Mouse (Mus musculus) embryonic facial prominence, embryonic 10.5 days (tissue): ENCODE data around the gene Fbxl2. TPM values are rescaled to one million over a fixed set of nuclear protein-coding genes. Genes with fewer than 3 reads are reported as not detected.

Experiments used
- DNase-seq: peaks from one replicate; pipeline ENCODE4 v3.0.0-alpha.2; 2017; ENCODE audit warnings: low spot score
- H3K27ac ChIP-seq: fragments of 300-500 bp; sonication (generic); replicated peaks from 2 replicates; pipeline ENCODE4 v1.5.1; 2016; ENCODE audit warnings: mild to moderate bottlenecking
- H3K27me3 ChIP-seq: fragments of 300-500 bp; sonication (generic); replicated peaks from 2 replicates; pipeline ENCODE4 v1.6.1; 2016; ENCODE audit warnings: low read depth, mild to moderate bottlenecking; ENCODE audit not compliant: poor library complexity, severe bottlenecking
- H3K36me3 ChIP-seq: fragments of 300-500 bp; sonication (generic); replicated peaks from 2 replicates; pipeline ENCODE4 v1.6.1; 2016; ENCODE audit warnings: mild to moderate bottlenecking, moderate library complexity
- H3K4me1 ChIP-seq: fragments of 300-500 bp; sonication (generic); 2 replicates; pipeline ENCODE4 v1.6.1; 2016
- H3K4me3 ChIP-seq: fragments of 300-500 bp; sonication (generic); 2 replicates; pipeline ENCODE4 v1.5.1; 2016; ENCODE audit warnings: mild to moderate bottlenecking, moderate library complexity
- H3K9me3 ChIP-seq: fragments of 300-500 bp; sonication (generic); 2 replicates; pipeline ENCODE4 v1.6.1; 2016; ENCODE audit warnings: mild to moderate bottlenecking
- WGBS: fragments of 180-500 bp; shearing (Covaris S2); methylation state at CpG from one replicate; pipeline ENCODE4 v1.1.7; 2016; 5-methylcytosine and 5-hydroxymethylcytosine counted together
- polyA plus RNA-seq: library from polyadenylated mRNA; unstranded; fragments of >200 nt; fragmentation: Nextera tagmentation; extraction: Ambion mirVana; gene quantifications from 2 replicates; pipeline ENCODE4 v1.2.1, GENCODE M21; 2016

The Fbxl2 gene
- polyA plus RNA-seq, 1 experiment from 2014 or later, result 5.9 TPM

- H3K36me3 ChIP-seq, result peaks cover 100% of the 10 kb centered on the region
- 93% methylated on average over 8 of the region's 8 CpGs for WGBS
- no peak for DNase-seq
- no peaks in the 10 kb centered on the region for H3K4me1 ChIP-seq
- H3K4me3 ChIP-seq, result no peak overlapping the region
- no peaks in the 10 kb centered on the region for H3K27me3 ChIP-seq
- no peak overlapping the region for H3K27ac ChIP-seq
- H3K9me3 ChIP-seq, result peaks cover 2% of the 10 kb centered on the region; the same call in 1 of the 2 replicates
These were observed 81.6 kb downstream of the Fbxl2 start for GRCm38 (mm10) chr9:113964415-113964814.

DNA sequence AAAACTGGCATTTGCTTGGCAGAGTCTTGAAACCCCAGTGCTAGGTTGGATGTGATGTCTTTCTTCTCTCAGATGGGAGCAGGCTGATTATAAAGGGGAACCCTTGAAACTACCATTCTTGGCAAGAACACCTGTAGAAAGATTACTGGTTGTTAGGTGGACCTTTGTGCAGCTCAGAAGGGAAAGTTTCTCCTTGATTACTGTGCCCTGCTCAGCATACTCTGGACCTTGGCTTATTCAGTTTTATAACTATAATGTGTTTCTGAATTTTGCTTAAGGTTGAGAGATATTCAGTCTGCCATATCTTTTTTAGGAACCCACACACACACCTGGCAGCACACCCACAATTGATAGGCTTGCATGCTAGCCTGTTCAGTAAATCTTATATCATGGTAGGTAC is 82.3 kb downstream of the Fbxl2 start:
- peaks cover 100% of the 10 kb centered on the region for H3K36me3 ChIP-seq
- H3K27ac ChIP-seq, result no peak overlapping the region
- DNase-seq, result no peak
- no peaks in the 10 kb centered on the region for H3K4me1 ChIP-seq
- peaks cover 2% of the 10 kb centered on the region; the same call in 1 of the 2 replicates for H3K9me3 ChIP-seq
- H3K4me3 ChIP-seq, result no peak overlapping the region
- H3K27me3 ChIP-seq, result no peaks in the 10 kb centered on the region

GRCm38 (mm10) chr9:113957777-113958176 is 88.2 kb downstream of the Fbxl2 start:
- 97% methylated on average over 4 of the region's 4 CpGs for WGBS
- Histone ChIP-seq H3K27me3 (no peaks in the 10 kb centered on the region), H3K4me3 (no peak overlapping the region), H3K36me3 (peaks cover 88% of the 10 kb centered on the region), H3K27ac (no peak overlapping the region), H3K4me1 (no peaks in the 10 kb centered on the region), H3K9me3 (peaks cover under 1% of the 10 kb centered on the region; the same call in 1 of the 2 replicates)
- DNase-seq, result no peak

GRCm38 (mm10) chr9:113947216-113947615 is 98.8 kb downstream of the Fbxl2 start:
- H3K4me3 ChIP-seq, result no peak overlapping the region
- DNase-seq, result no peak
- no peaks in the 10 kb centered on the region for H3K27me3 ChIP-seq
- peaks cover 69% of the 10 kb centered on the region for H3K36me3 ChIP-seq
- WGBS, result 85% methylated on average over 1 of the region's 1 CpGs
- H3K27ac ChIP-seq, result no peak overlapping the region
- no peaks in the 10 kb centered on the region for H3K9me3 ChIP-seq
- H3K4me1 ChIP-seq, result no peaks in the 10 kb centered on the region

- Histone ChIP-seq H3K4me3 (no peak overlapping the region), H3K4me1 (no peaks in the 10 kb centered on the region), H3K9me3 (no peaks in the 10 kb centered on the region), H3K36me3 (peaks cover 39% of the 10 kb centered on the region), H3K27me3 (no peaks in the 10 kb centered on the region), H3K27ac (no peak overlapping the region)
- 94% methylated on average over 1 of the region's 1 CpGs for WGBS
- no peak for DNase-seq
These were observed 102.6 kb downstream of the Fbxl2 start for GRCm38 (mm10) chr9:113943372-113943771.

GRCm38 (mm10) chr9:113941103-113941805 is 104.7 kb downstream of the Fbxl2 start:
- Histone ChIP-seq H3K27me3 (no peaks in the 10 kb centered on the region), H3K4me1 (no peaks in the 10 kb centered on the region), H3K36me3 (peaks cover 20% of the 10 kb centered on the region), H3K27ac (no peak overlapping the region), H3K9me3 (no peaks in the 10 kb centered on the region), H3K4me3 (no peak overlapping the region)
- no peak for DNase-seq
- 93% methylated on average over 3 of the region's 3 CpGs for WGBS

DNA sequence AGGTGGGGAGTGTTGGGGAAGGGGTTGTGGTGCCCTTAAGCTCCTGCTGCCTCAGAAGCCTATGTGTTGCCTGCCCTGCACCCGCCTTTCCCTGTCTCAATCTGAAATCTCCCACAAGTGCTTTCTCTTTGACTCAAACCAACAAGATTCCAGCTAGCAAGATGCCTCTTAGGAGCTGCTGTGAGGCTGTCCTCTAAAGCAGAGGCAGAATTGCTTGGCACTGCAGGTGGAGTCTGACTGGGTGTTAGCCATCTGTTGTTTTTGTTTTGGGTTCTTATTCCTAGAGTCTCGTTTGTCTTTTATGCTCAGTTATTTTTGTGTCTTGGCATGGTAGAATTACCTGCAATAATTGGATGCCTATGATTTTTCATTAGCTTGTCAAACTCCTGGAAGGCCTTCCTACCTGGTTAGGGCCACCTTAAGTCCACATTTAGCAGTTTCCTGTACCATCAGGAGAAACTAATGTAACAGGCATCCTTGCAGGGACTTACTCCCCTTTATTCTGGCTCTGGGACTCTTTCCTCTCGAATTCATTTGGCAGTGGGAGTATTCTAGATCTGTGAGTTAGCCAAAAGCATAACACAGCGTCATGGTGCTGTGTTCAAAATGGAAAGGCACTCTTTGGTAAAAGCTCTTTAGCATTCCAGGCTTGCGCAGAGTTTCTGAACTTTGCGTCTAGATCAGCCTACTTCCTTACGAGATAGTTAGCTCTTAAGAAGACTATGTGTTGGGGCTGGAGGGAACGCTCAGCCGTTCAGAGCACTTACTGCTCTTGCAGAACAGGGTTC is 106.7 kb downstream of the Fbxl2 start:
- no peaks in the 10 kb centered on the region for H3K27me3 ChIP-seq
- 0 out of 2 replicates have a peak, but pooled peaks cover 3% of the 10 kb centered on the region for H3K36me3 ChIP-seq
- H3K27ac ChIP-seq, result no peak overlapping the region
- 88% methylated on average over 9 of the region's 9 CpGs for WGBS
- peaks cover 7% of the 10 kb centered on the region; the same call in 1 of the 2 replicates for H3K4me1 ChIP-seq
- DNase-seq, result no peak
- H3K4me3 ChIP-seq, result no peak overlapping the region
- H3K9me3 ChIP-seq, result no peaks in the 10 kb centered on the region

- no peaks in the 10 kb centered on the region for H3K36me3 ChIP-seq
- no peak overlapping the region for H3K27ac ChIP-seq
- H3K27me3 ChIP-seq, result no peaks in the 10 kb centered on the region
These were observed 110.4 kb downstream of the Fbxl2 start for GRCm38 (mm10) chr9:113935638-113936037.

GRCm38 (mm10) chr9:113932501-113932900 is 113.5 kb downstream of the Fbxl2 start:
- Histone ChIP-seq H3K27me3 (no peaks in the 10 kb centered on the region), H3K36me3 (no peaks in the 10 kb centered on the region), H3K9me3 (no peaks in the 10 kb centered on the region), H3K4me1 (peaks cover 26% of the 10 kb centered on the region), H3K27ac (peak overlapping the region; percentile 93), H3K4me3 (peak overlapping the region; percentile 97)
- 26% methylated on average over 11 of the region's 11 CpGs for WGBS
- DNase-seq, result peak; percentile 22

More at GRCm38 (mm10) chr9:113935638-113936037, 110.4 kb downstream of the Fbxl2 start:
- H3K4me3 ChIP-seq, result no peak overlapping the region
- no peaks in the 10 kb centered on the region for H3K9me3 ChIP-seq
- peaks cover 21% of the 10 kb centered on the region for H3K4me1 ChIP-seq
- 86% methylated on average over 5 of the region's 5 CpGs for WGBS
- DNase-seq, result no peak

DNA sequence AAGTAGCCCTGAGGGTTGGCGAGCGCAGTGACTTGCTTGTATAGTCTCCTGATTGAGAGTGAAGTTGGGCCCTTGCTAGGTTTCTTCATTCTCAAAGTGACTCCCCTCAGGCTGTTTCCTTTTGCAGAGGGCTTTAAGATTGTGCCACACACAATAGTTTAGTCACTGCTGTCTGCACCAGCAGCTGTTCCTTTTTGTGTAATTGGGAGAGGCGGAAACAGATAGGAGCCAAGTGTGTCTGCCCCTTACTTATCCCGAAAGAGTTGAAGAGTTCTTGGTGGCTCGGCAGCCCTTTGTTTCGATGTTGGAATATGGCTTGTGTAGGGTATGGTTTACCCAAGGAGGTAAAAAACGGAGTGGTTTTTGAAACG is 113.9 kb downstream of the Fbxl2 start:
- Histone ChIP-seq H3K4me1 (peaks cover 26% of the 10 kb centered on the region), H3K27ac (peak overlapping the region; percentile 93), H3K36me3 (no peaks in the 10 kb centered on the region), H3K4me3 (peak overlapping the region; percentile 97), H3K27me3 (no peaks in the 10 kb centered on the region), H3K9me3 (no peaks in the 10 kb centered on the region)
- 2% methylated on average over 8 of the region's 8 CpGs for WGBS
- no peak for DNase-seq

DNA sequence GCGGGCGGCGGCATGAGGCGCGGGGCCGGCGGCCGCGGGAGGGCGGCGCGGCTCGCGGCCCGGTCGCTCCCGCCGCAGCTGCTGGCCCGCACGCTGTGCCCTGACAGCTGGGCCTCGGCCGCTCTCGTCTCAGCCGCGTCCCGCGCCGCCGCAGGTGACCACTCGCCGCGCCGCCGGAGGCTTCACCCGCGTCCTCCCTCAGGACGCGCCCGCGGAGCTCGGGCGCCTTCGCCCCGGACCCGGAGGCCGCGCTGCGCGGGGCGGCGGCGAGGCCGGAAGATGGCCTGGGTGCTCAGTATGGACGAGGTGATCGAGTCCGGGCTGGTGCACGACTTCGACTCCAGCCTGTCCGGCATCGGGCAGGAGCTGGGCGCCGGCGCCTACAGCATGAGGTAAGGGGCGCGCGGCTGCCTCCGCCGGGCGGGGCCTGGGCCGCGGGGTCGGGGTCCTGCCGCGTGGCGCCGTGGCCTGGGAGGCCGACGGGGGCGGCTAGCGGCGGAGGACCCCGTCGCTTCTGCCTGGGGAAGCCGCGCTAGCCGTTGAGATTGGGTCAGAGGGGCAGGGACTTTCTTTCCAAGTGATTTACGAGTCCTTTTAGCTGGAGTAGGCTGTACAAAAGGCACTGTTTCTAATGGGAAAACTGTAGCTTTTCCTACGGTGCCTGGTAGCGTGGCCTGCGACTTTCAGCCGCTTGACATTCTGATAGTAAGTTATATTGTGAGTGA is 114.5 kb downstream of the Fbxl2 start:
- peak; percentile 66 for DNase-seq
- peaks cover 26% of the 10 kb centered on the region for H3K4me1 ChIP-seq
- WGBS, result under 1% methylated on average over 91 of the region's 91 CpGs
- H3K27ac ChIP-seq, result peak overlapping the region; percentile 93
- no peaks in the 10 kb centered on the region for H3K36me3 ChIP-seq
- peak overlapping the region; percentile 97 for H3K4me3 ChIP-seq
- no peaks in the 10 kb centered on the region for H3K9me3 ChIP-seq
- no peaks in the 10 kb centered on the region for H3K27me3 ChIP-seq

GRCm38 (mm10) chr9:113930534-113931374 is 115.2 kb downstream of the Fbxl2 start, which contains the start of gene Ubp1:
Ubp1 (plus strand) TSS chr9:113930934.
- Histone ChIP-seq H3K4me1 (peaks cover 24% of the 10 kb centered on the region), H3K27me3 (no peaks in the 10 kb centered on the region), H3K4me3 (peak within 1 kb of the TSS; percentile 97), H3K27ac (peak within 1 kb of the TSS; percentile 93), H3K36me3 (no peaks in the 10 kb centered on the region), H3K9me3 (no peaks in the 10 kb centered on the region)
- 1% methylated on average over 86 of the region's 86 CpGs for WGBS
- peak; percentile 97 for DNase-seq
